Mouse (Mus musculus) intestine, postnatal 0 days (tissue): ENCODE results near the gene Fance. TPM values are rescaled to one million over a fixed set of nuclear protein-coding genes. Genes with fewer than 3 reads are reported as not detected.
"Not testable (repeated sequence)": the region's sequence is repeated elsewhere in the genome, so short reads cannot be mapped to it uniquely, and the experiment has no call there.

Experiments
- ATAC-seq: fragments of 200-750 bp; cut with Nextera tagmentation; 2 replicates; pipeline ENCODE4 v1.8.0; 2017; ENCODE audit warnings: mild to moderate bottlenecking, moderate TSS enrichment, moderate library complexity
- H3K27ac ChIP-seq: fragments of 300-500 bp; sonication (generic); 2 replicates; pipeline ENCODE4 v1.5.1; 2014; ENCODE audit warnings: mild to moderate bottlenecking, low read depth, low read length, moderate library complexity
- H3K27me3 ChIP-seq: fragments of 300-500 bp; sonication (generic); replicated peaks from 2 replicates; pipeline ENCODE4 v1.6.1; 2014; ENCODE audit warnings: low read length, mixed read lengths; ENCODE audit not compliant: control insufficient read depth, insufficient read depth
- H3K36me3 ChIP-seq: fragments of 300-500 bp; sonication (generic); 2 replicates; pipeline ENCODE4 v1.6.1; 2014; ENCODE audit warnings: mild to moderate bottlenecking, moderate library complexity; ENCODE audit not compliant: control insufficient read depth, insufficient read depth
- H3K4me1 ChIP-seq: fragments of 300-500 bp; sonication (generic); replicated peaks from 2 replicates; pipeline ENCODE4 v1.6.1; 2014; ENCODE audit warnings: antibody characterized with exemption, low read length, mixed read lengths; ENCODE audit not compliant: control insufficient read depth, insufficient read depth
- H3K4me2 ChIP-seq: fragments of 300-500 bp; sonication (generic); replicated peaks from 2 replicates; pipeline ENCODE4 v1.6.1; 2014; ENCODE audit warnings: low read depth, mild to moderate bottlenecking, moderate library complexity
- H3K4me3 ChIP-seq: fragments of 300-500 bp; sonication (generic); 2 replicates; pipeline ENCODE4 v1.5.1; 2014; ENCODE audit warnings: low read depth, low read length
- H3K9ac ChIP-seq: fragments of 300-500 bp; sonication (generic); 2 replicates; pipeline ENCODE4 v1.6.1; 2014; ENCODE audit warnings: mild to moderate bottlenecking, low read depth, low read length
- H3K9me3 ChIP-seq: fragments of 300-500 bp; sonication (generic); 2 replicates; pipeline ENCODE4 v1.6.1; 2016; ENCODE audit warnings: mixed run types; ENCODE audit not compliant: control insufficient read depth
- CTCF ChIP-seq: sonication (generic); IDR thresholded peaks from 2 replicates; pipeline ENCODE4 v1.5.1; 2016; ENCODE audit warnings: low read depth, mild to moderate bottlenecking, control low read depth, antibody characterized with exemption, moderate library complexity
- WGBS: fragments of 180-500 bp; shearing (Covaris S2); extraction: QIAGEN DNeasy Blood & Tissue Kit; methylation state at CpG from one replicate; pipeline ENCODE4 v1.1.7; 2014; 5-methylcytosine and 5-hydroxymethylcytosine counted together
- polyA plus RNA-seq: library from polyadenylated mRNA; unstranded; fragments of >200 nt; fragmentation: Nextera tagmentation; extraction: Ambion mirVana; gene quantifications from 2 replicates; pipeline ENCODE4 v1.2.1, GENCODE M21; 2015

Gene Fance
- polyA plus RNA-seq, 1 experiment from 2014 or later, result 10.3 TPM

- no peak for TF ChIP-seq CTCF
- Histone ChIP-seq H3K4me3 (peak overlapping the region; percentile 58; the same call in 1 of the 2 replicates), H3K36me3 (peaks cover 49% of the 10 kb centered on the region), H3K4me2 (peak overlapping the region; percentile 81), H3K4me1 (peaks cover 15% of the 10 kb centered on the region), H3K27me3 (no peaks in the 10 kb centered on the region), H3K9me3 (no peaks in the 10 kb centered on the region), H3K27ac (no peak overlapping the region), H3K9ac (no peak overlapping the region)
- WGBS, result 25% methylated on average over 2 of the region's 2 CpGs
- ATAC-seq, result no peak
Observed at GRCm38 (mm10) chr17:28330232-28330546, 16.9 kb downstream of the Fance start.

- H3K9ac ChIP-seq, H3K9me3 ChIP-seq, H3K4me3 ChIP-seq, ATAC-seq, H3K27ac ChIP-seq, H3K4me2 ChIP-seq, H3K27me3 ChIP-seq: not testable (repeated sequence)
- 44% methylated on average over 6 of the region's 8 CpGs for WGBS
- Histone ChIP-seq H3K36me3 (peaks cover 51% of the 10 kb centered on the region), H3K4me1 (peaks cover 15% of the 10 kb centered on the region)
Observed at GRCm38 (mm10) chr17:28330590-28330989, 17.3 kb downstream of the Fance start.

GRCm38 (mm10) chr17:28331241-28332112, 18.2 kb downstream of the Fance start:
- 18% methylated on average over 6 of the region's 7 CpGs for WGBS
- Histone ChIP-seq H3K9me3 (no peaks in the 10 kb centered on the region), H3K9ac (no peak overlapping the region), H3K27ac (no peak overlapping the region), H3K27me3 (no peaks in the 10 kb centered on the region), H3K4me3 (no peak overlapping the region), H3K4me2 (no peak overlapping the region; the same call in 1 of the 2 replicates), H3K36me3 (peaks cover 52% of the 10 kb centered on the region), H3K4me1 (peaks cover 15% of the 10 kb centered on the region)
- no peak for TF ChIP-seq CTCF
- ATAC-seq, result no peak

GRCm38 (mm10) chr17:28332113-28332914, 19.0 kb downstream of the Fance start:
- H3K4me2 ChIP-seq, result no peak overlapping the region; the same call in 1 of the 2 replicates
- H3K9me3 ChIP-seq, result no peaks in the 10 kb centered on the region
- peak overlapping the region; percentile 28; the same call in 1 of the 2 replicates for H3K27ac ChIP-seq
- 55% methylated on average over 13 of the region's 13 CpGs for WGBS
- peaks cover 56% of the 10 kb centered on the region for H3K36me3 ChIP-seq
- H3K9ac ChIP-seq, result no peak overlapping the region
- H3K4me1 ChIP-seq, result peaks cover 15% of the 10 kb centered on the region
- no peaks in the 10 kb centered on the region for H3K27me3 ChIP-seq
- ATAC-seq, result no peak
- H3K4me3 ChIP-seq, result no peak overlapping the region
- TF ChIP-seq CTCF, result peak; percentile 53

GRCm38 (mm10) chr17:28332915-28333546, 19.7 kb downstream of the Fance start:
- Histone ChIP-seq H3K9ac (no peak overlapping the region), H3K27ac (peak overlapping the region; percentile 28), H3K4me1 (peaks cover 10% of the 10 kb centered on the region), H3K27me3 (no peaks in the 10 kb centered on the region), H3K4me3 (no peak overlapping the region), H3K4me2 (no peak overlapping the region), H3K36me3 (peaks cover 63% of the 10 kb centered on the region), H3K9me3 (no peaks in the 10 kb centered on the region)
- TF ChIP-seq CTCF, result no peak
- no peak for ATAC-seq
- WGBS, result 46% methylated on average over 31 of the region's 31 CpGs

- 81% methylated on average over 10 of the region's 10 CpGs for WGBS
- Histone ChIP-seq H3K27ac (no peak overlapping the region), H3K27me3 (no peaks in the 10 kb centered on the region), H3K36me3 (peaks cover 69% of the 10 kb centered on the region), H3K9me3 (no peaks in the 10 kb centered on the region), H3K4me2 (no peak overlapping the region), H3K4me1 (peaks cover 6% of the 10 kb centered on the region; the same call in 1 of the 2 replicates), H3K9ac (no peak overlapping the region), H3K4me3 (no peak overlapping the region)
- no peak for ATAC-seq
- no peak for TF ChIP-seq CTCF
Observed at GRCm38 (mm10) chr17:28335267-28335666, 21.9 kb downstream of the Fance start.
